Mouse (Mus musculus) cortical plate, adult 2 months (tissue): ENCODE data around the gene Guca2b.

ENCODE experiments used
- CTCF ChIP-seq: fragments of 200-500 bp; IDR thresholded peaks from 2 replicates; pipeline ENCODE4 v1.5.1; 2011; ENCODE audit warnings: mild to moderate bottlenecking, control low read depth, low read length; ENCODE audit not compliant: insufficient read depth; ENCODE audit errors: extremely low read depth
- POLR2A ChIP-seq: fragments of 200-500 bp; IDR thresholded peaks from 2 replicates; pipeline ENCODE4 v1.6.1; 2011; ENCODE audit warnings: mild to moderate bottlenecking, low read length, control low read depth; ENCODE audit not compliant: insufficient read depth; ENCODE audit errors: extremely low read depth

GRCm38 (mm10) chr4:119662151-119662550 is 3.4 kb upstream of the Guca2b start:
- no peak for TF ChIP-seq POLR2A
- TF ChIP-seq CTCF = no peak
